Mouse (Mus musculus) heart, postnatal 0 days (tissue): ENCODE data around the gene Vmn2r118. TPM values are rescaled to one million over a fixed set of nuclear protein-coding genes. Genes with fewer than 3 reads are reported as not detected.

ENCODE experiments used
- ATAC-seq: fragments of 200-750 bp; cut with Nextera tagmentation; 2 replicates; pipeline ENCODE4 v1.8.0; 2017; ENCODE audit warnings: low read depth, moderate number of reproducible peaks, moderate library complexity; ENCODE audit not compliant: insufficient read depth
- DNase-seq: peaks from one replicate; pipeline ENCODE4 v3.0.0-alpha.2; 2016; ENCODE audit warnings: low spot score
- H3K27ac ChIP-seq: fragments of 300-500 bp; sonication (generic); 2 replicates; pipeline ENCODE4 v1.5.1; 2014; ENCODE audit warnings: low read depth, mild to moderate bottlenecking
- H3K27me3 ChIP-seq: fragments of 300-500 bp; sonication (generic); 2 replicates; pipeline ENCODE4 v1.6.1; 2014; ENCODE audit warnings: low read length, mixed read lengths; ENCODE audit not compliant: control insufficient read depth, insufficient read depth
- H3K36me3 ChIP-seq: fragments of 300-500 bp; sonication (generic); replicated peaks from 2 replicates; pipeline ENCODE4 v1.6.1; 2014; ENCODE audit warnings: low read length, mixed read lengths; ENCODE audit not compliant: control insufficient read depth, insufficient read depth
- H3K4me1 ChIP-seq: fragments of 300-500 bp; sonication (generic); 2 replicates; pipeline ENCODE4 v1.6.1; 2014; ENCODE audit warnings: antibody characterized with exemption; ENCODE audit not compliant: control insufficient read depth, insufficient read depth
- H3K4me2 ChIP-seq: fragments of 300-500 bp; sonication (generic); 2 replicates; pipeline ENCODE4 v1.6.1; 2014; ENCODE audit warnings: low read depth, mild to moderate bottlenecking, low read length, moderate library complexity
- H3K4me3 ChIP-seq: fragments of 300-500 bp; sonication (generic); 2 replicates; pipeline ENCODE4 v1.5.1; 2014; ENCODE audit warnings: low read depth, low read length
- H3K9ac ChIP-seq: fragments of 300-500 bp; sonication (generic); replicated peaks from 2 replicates; pipeline ENCODE4 v1.6.1; 2014; ENCODE audit warnings: low read depth, low read length, mixed read lengths
- H3K9me3 ChIP-seq: fragments of 300-500 bp; sonication (generic); replicated peaks from 2 replicates; pipeline ENCODE4 v1.6.1; 2016; ENCODE audit warnings: low read length; ENCODE audit not compliant: control insufficient read depth
- CTCF ChIP-seq: IDR thresholded peaks from 2 replicates; pipeline ENCODE4 v1.5.1; 2016; ENCODE audit warnings: antibody characterized with exemption, control low read depth, low read depth
- EP300 ChIP-seq: IDR thresholded peaks from 2 replicates; pipeline ENCODE4 v1.6.1; 2016; ENCODE audit warnings: antibody characterized with exemption, low read depth
- WGBS: fragments of 180-500 bp; shearing (Covaris S2); extraction: QIAGEN DNeasy Blood & Tissue Kit; methylation state at CpG from one replicate; pipeline ENCODE4 v1.1.7; 2014; 5-methylcytosine and 5-hydroxymethylcytosine counted together
- polyA plus RNA-seq: library from polyadenylated mRNA; unstranded; fragments of >200 nt; fragmentation: Nextera tagmentation; extraction: Ambion mirVana; gene quantifications from 2 replicates; pipeline ENCODE4 v1.2.1, GENCODE M21; 2015
- total RNA-seq: library from RNA; depleted of rRNA; stranded (reverse); fragments of >200 nt; gene quantifications from 2 replicates; pipeline ENCODE4 v1.2.3, GENCODE M21; 2014; ENCODE audit warnings: low replicate concordance; rRNA removed

The Vmn2r118 gene
- total RNA-seq, result not detected in 2 replicates
- not detected in 2 replicates for polyA plus RNA-seq

DNA sequence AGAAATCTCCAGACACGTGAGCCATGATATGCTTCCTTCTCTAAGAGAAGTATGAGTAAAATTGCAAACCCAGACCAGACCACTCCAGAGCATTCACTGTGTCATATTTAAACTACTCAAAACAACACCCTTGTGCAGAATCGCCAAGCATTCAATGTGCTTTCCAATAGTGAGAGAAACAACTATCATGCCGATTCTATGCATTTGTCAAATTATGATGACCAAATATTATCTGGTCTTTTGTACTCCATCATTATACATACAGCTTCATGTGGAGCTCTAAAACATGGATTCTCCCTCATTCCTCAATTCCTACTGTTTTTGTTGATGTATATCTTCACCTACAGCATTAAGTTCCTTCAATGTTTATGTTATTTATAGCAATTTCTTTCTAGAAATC, at the start of gene Vmn2r118:
TSS of gene Vmn2r118 (minus strand) at position 101 of the 400 bp plus-strand sequence.
- ATAC-seq (no peak), DNase-seq (no peak)
- H3K4me2 ChIP-seq, result no peak within 1 kb of the TSS
- H3K9ac ChIP-seq, result no peak within 1 kb of the TSS
- no peak within 1 kb of the TSS for H3K4me3 ChIP-seq
- H3K36me3 ChIP-seq, result no peaks in the 10 kb centered on the region
- 80% methylated on average over 3 of the region's 3 CpGs for WGBS
- H3K9me3 ChIP-seq, result no peaks in the 10 kb centered on the region
- no peak within 1 kb of the TSS for H3K27ac ChIP-seq
- no peaks in the 10 kb centered on the region for H3K27me3 ChIP-seq
- TF ChIP-seq CTCF, result no peak
- TF ChIP-seq EP300, result no peak
- no peaks in the 10 kb centered on the region for H3K4me1 ChIP-seq

DNA sequence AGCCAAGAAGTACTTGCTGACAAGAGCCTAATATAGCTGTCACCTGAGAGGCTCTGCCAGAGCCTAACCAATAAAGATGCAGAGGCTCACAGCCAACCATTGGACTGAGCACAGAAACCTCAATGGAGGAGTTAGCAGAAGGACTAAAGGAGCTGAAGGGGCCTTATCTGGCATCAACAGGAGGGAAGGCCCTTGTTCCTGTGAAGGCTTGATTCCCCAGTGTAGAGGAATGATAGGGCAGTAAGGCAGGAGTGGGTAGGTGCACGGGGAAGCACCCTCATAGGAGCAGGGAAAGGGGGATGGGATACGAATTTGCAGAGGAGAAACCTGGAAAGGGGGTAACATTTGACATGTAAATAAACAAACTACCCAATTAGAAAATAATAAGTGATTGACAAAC, 36.1 kb upstream of the Vmn2r118 start:
- TF ChIP-seq EP300, result no peak
- no peak for TF ChIP-seq CTCF
- WGBS, result 69% methylated on average over 2 of the region's 2 CpGs

DNA sequence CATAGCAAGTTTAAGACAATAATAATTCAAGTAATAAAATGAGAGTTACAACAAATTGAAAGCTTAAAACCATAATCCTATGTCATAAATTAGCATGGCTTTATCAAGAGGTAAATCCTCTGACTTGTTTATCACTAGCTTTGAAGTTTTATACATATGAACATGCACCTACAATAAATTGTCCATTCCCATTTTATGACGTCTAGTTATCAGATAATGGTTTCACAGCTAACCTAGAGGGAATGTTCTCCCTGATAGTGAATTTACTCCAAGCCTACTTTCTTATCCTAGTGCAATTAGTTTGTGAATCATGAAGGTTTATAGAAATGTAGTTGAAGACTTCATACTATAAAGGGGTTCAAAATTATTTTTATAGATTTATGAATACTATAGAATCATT, 34.2 kb downstream of the Vmn2r118 start:
- WGBS, result 52% methylated on average over 1 of the region's 1 CpGs
- Histone ChIP-seq H3K36me3 (no peaks in the 10 kb centered on the region), H3K9me3 (no peaks in the 10 kb centered on the region), H3K27me3 (no peaks in the 10 kb centered on the region), H3K4me1 (no peaks in the 10 kb centered on the region), H3K27ac (no peak overlapping the region), H3K9ac (no peak overlapping the region), H3K4me3 (no peak overlapping the region), H3K4me2 (no peak overlapping the region)
- TF ChIP-seq CTCF (no peak), EP300 (no peak)
- no peak for DNase-seq
- no peak for ATAC-seq

More for the DNA sequence above, 36.1 kb upstream of the Vmn2r118 start:
- Histone ChIP-seq H3K27me3 (no peaks in the 10 kb centered on the region), H3K9me3 (no peaks in the 10 kb centered on the region), H3K4me3 (no peak overlapping the region), H3K27ac (no peak overlapping the region), H3K4me1 (no peaks in the 10 kb centered on the region), H3K9ac (no peak overlapping the region), H3K4me2 (no peak overlapping the region), H3K36me3 (0 out of 2 replicates have a peak, but pooled peaks cover 3% of the 10 kb centered on the region)
- ATAC-seq (no peak), DNase-seq (no peak)

DNA sequence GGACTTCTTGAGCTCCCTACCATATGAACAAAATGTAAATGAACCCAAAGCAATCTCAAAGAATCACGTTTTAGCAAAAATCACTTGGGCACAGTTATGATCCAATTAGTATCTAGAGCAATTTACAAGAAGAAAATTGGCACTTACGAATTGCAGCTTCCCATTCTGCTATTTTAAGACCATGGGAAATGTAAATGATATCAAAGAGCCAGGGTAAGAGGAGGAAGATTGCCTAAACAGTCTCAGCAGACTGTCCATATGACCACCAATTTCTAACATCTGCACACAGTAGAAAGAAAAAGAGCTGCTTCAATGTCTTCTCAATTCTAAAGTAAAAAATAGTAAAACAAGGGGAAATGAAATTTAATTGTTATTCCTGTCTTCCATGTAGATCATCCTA, 63.2 kb downstream of the Vmn2r118 start:
- no peaks in the 10 kb centered on the region for H3K9me3 ChIP-seq
- H3K27me3 ChIP-seq, result no peaks in the 10 kb centered on the region
- no peak overlapping the region for H3K9ac ChIP-seq
- 51% methylated on average over 2 of the region's 2 CpGs for WGBS
- ATAC-seq, result no peak
- H3K4me2 ChIP-seq, result no peak overlapping the region
- TF ChIP-seq EP300 (no peak), CTCF (no peak)
- no peak overlapping the region for H3K4me3 ChIP-seq
- H3K4me1 ChIP-seq, result no peaks in the 10 kb centered on the region
- H3K27ac ChIP-seq, result no peak overlapping the region
- no peak for DNase-seq
- no peaks in the 10 kb centered on the region for H3K36me3 ChIP-seq

DNA sequence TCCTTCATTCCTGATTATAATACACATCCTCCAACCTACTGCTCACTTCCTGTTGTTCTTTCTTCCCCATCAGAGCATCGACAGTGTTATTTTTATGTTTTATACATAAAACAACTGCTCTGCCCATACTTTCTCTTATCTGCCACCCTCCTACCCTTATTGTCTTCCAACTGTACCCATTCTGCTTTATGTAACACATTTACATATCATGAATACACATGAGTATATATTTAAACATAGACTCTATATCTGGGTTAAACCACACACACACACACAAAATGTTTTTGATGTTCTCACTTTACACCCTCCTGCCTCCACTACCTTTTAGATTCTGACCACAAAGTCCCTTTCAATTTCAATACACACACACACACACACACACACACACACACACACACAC, 76.5 kb downstream of the Vmn2r118 start:
- TF ChIP-seq CTCF (no peak), EP300 (no peak)
- Histone ChIP-seq H3K4me3 (no peak overlapping the region), H3K4me1 (no peaks in the 10 kb centered on the region), H3K27ac (no peak overlapping the region), H3K4me2 (no peak overlapping the region), H3K36me3 (no peaks in the 10 kb centered on the region), H3K9ac (no peak overlapping the region), H3K27me3 (no peaks in the 10 kb centered on the region), H3K9me3 (no peaks in the 10 kb centered on the region)
- DNase-seq, result no peak
- WGBS, result 47% methylated on average over 1 of the region's 1 CpGs
- no peak for ATAC-seq

Other genes starting within 250 kb of the Vmn2r118 start
- gene St6gal2, start 179.8 kb downstream of the Vmn2r118 start, total RNA-seq, result 1.5 TPM in 1 of 2 replicates, not detected in the other
- gene St6gal2, start 179.8 kb downstream of the Vmn2r118 start, polyA plus RNA-seq, result 0.01 TPM in 1 of 2 replicates, not detected in the other
- 2.3 and 3.9 TPM in 2 replicates for gene Pot1b, start 87.4 kb upstream of the Vmn2r118 start, total RNA-seq
- gene Pot1b, start 87.4 kb upstream of the Vmn2r118 start, polyA plus RNA-seq, result 2.8 and 3.3 TPM in 2 replicates
- 0.04 and 0.08 TPM in 2 replicates for gene Adgre4, start 124.8 kb upstream of the Vmn2r118 start, total RNA-seq
- gene Adgre4, start 124.8 kb upstream of the Vmn2r118 start, polyA plus RNA-seq, result 0.20 and 0.23 TPM in 2 replicates